Mouse (Mus musculus): ENCODE results near the gene Fkbp1b. TPM values are rescaled to one million over a fixed set of nuclear protein-coding genes. Genes with fewer than 3 reads are reported as not detected.
"Not testable (repeated sequence)": the region's sequence is repeated elsewhere in the genome, so short reads cannot be mapped to it uniquely, and the experiment has no call there.

Fkbp1b gene
- polyA plus RNA-seq (2016; fragmentation: Nextera tagmentation; extraction: Ambion mirVana), result 8.4 and 13.7 TPM in 2 replicates

- Histone ChIP-seq H3K9me3 (no peaks in the 10 kb centered on the region), H3K27me3 (peaks cover 27% of the 10 kb centered on the region), H3K36me3 (no peaks in the 10 kb centered on the region), H3K4me3 (peak within 1 kb of the TSS; percentile 80), H3K9ac (replicated peaks) (peak within 1 kb of the TSS; percentile 69), H3K27ac (replicated peaks) (no peak within 1 kb of the TSS), H3K4me2 (replicated peaks) (peak within 1 kb of the TSS; percentile 81), H3K4me1 (peaks cover 16% of the 10 kb centered on the region)
- ATAC-seq (ENCODE audit: low FRiP score, low read depth), result peak; percentile 73
- under 1% methylated on average over 37 of the region's 37 CpGs for WGBS
These were observed at the start of gene Fkbp1b for GRCm38 (mm10) chr12:4841392-4841887. Gene Fkbp1b (minus strand): TSS chr12:4841591.

DNA sequence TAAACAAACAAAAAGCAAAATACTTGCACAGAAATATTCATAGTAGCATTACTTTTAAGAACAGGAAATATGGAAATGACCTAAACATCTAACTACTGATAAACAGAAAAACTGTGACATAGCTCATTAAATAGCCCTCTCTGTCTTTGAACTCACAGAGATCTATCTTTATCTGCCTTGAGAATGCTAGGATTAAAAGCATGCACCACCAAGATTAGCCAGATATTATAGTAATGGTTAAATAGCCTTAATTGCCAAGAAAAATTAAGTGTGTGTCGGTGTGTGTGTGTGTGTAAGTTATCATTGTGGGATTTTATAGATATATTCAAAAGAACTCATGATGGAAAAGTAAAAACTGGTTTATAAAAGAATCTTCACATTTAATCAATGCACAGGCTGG, 48.5 kb upstream of the Fkbp1b start:
- 94% methylated on average over 1 of the region's 1 CpGs for WGBS
- Histone ChIP-seq H3K36me3 (peaks cover 16% of the 10 kb centered on the region; the same call in 1 of the 2 replicates), H3K27ac (replicated peaks) (no peak overlapping the region), H3K4me1 (no peaks in the 10 kb centered on the region), H3K9ac (replicated peaks) (no peak overlapping the region), H3K4me2 (replicated peaks) (no peak overlapping the region), H3K9me3 (no peaks in the 10 kb centered on the region), H3K27me3 (no peaks in the 10 kb centered on the region), H3K4me3 (no peak overlapping the region)
- ATAC-seq (ENCODE audit: low FRiP score, low read depth), result no peak

- ATAC-seq (ENCODE audit: low FRiP score, low read depth), result no peak
- H3K4me1 ChIP-seq, result no peaks in the 10 kb centered on the region
- H3K4me2 ChIP-seq (replicated peaks), result no peak overlapping the region
- H3K27me3 ChIP-seq, result no peaks in the 10 kb centered on the region
- no peak overlapping the region for H3K9ac ChIP-seq (replicated peaks)
- peaks cover 16% of the 10 kb centered on the region; the same call in 1 of the 2 replicates for H3K36me3 ChIP-seq
- 95% methylated on average over 2 of the region's 2 CpGs for WGBS
- no peak overlapping the region for H3K4me3 ChIP-seq
- H3K27ac ChIP-seq (replicated peaks), result no peak overlapping the region
- no peaks in the 10 kb centered on the region for H3K9me3 ChIP-seq
These were observed 47.9 kb upstream of the Fkbp1b start for GRCm38 (mm10) chr12:4889251-4889650.

DNA sequence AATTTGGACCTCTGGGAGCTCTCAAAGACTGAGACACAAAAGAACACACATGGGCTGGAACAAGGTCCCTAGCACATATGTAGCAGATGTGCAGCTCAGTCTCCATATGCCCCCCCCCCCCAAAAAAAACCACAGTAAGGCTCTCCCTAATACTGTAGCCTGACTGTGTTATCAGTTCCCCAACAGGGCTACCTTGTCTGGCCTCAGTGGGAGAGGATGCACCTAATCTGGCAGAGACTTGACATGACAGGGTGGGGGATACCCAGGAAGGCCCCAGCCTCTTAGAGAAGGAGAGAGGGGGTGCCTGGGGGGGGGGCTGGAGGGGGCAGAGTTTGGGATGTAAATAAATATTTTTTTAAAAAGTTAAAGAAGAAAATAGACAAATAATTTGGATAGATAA, 47.3 kb upstream of the Fkbp1b start:
- Histone ChIP-seq H3K4me3 (no peak overlapping the region), H3K36me3 (peaks cover 16% of the 10 kb centered on the region; the same call in 1 of the 2 replicates), H3K27me3 (no peaks in the 10 kb centered on the region), H3K27ac (replicated peaks) (no peak overlapping the region), H3K4me2 (replicated peaks) (no peak overlapping the region), H3K9me3 (no peaks in the 10 kb centered on the region), H3K4me1 (no peaks in the 10 kb centered on the region), H3K9ac (replicated peaks) (no peak overlapping the region)
- no peak for ATAC-seq (ENCODE audit: low FRiP score, low read depth)

DNA sequence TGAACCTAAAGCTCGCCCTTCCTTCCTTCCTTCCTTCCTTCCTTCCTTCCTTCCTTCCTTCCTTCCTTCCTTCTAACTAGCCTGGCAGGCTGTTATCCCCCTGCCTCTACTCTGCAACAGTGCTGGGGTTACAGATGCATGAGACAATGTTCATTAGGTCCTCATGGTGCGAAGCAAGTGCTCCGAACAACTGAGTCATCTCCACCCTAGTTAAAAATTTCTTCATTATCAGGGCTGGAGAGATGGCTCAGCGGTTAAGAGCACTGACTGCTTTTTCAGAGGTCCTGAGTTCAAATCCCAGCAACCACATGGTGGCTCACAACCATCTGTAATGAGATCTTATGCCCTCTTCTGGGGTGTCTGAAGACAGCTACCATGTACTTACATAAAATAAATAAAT, 45.2 kb upstream of the Fkbp1b start:
- H3K4me3 ChIP-seq; H3K27ac ChIP-seq (replicated peaks); H3K4me2 ChIP-seq (replicated peaks); H3K27me3 ChIP-seq; ATAC-seq (ENCODE audit: low FRiP score, low read depth); H3K4me1 ChIP-seq; H3K9me3 ChIP-seq; H3K9ac ChIP-seq (replicated peaks): not testable (repeated sequence)
- 98% methylated on average over 4 of the region's 4 CpGs for WGBS
- H3K36me3 ChIP-seq, result peaks cover 17% of the 10 kb centered on the region

DNA sequence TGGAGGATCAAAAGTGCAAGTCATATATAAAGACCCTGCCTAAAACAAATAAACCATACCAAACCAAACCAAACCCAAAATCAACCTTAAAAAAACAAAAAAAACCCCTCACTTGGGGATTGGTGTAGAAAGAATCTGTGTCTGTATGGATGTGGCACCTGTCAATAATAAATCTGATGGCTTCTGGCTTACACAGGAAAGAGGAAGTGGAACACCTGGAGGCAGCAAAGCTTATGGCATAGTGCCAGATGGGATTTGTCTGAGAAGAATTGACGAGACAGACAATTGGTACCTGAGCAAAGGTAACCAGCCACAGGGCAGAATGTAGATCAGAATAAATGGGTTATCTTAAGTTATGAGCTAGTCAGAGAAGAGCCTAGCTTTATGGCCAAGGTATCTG, 43.7 kb upstream of the Fkbp1b start:
- H3K27me3 ChIP-seq, result no peaks in the 10 kb centered on the region
- H3K4me1 ChIP-seq, result no peaks in the 10 kb centered on the region
- no peak overlapping the region for H3K4me3 ChIP-seq
- H3K9ac ChIP-seq (replicated peaks), result no peak overlapping the region
- H3K4me2 ChIP-seq (replicated peaks), result no peak overlapping the region
- peaks cover 12% of the 10 kb centered on the region for H3K36me3 ChIP-seq
- WGBS, result 90% methylated on average over 1 of the region's 1 CpGs
- H3K9me3 ChIP-seq, result no peaks in the 10 kb centered on the region
- no peak overlapping the region for H3K27ac ChIP-seq (replicated peaks)
- ATAC-seq (ENCODE audit: low FRiP score, low read depth), result no peak

- Histone ChIP-seq H3K27ac (replicated peaks) (no peak overlapping the region), H3K9me3 (no peaks in the 10 kb centered on the region), H3K9ac (replicated peaks) (no peak overlapping the region), H3K27me3 (no peaks in the 10 kb centered on the region), H3K4me3 (no peak overlapping the region), H3K4me1 (no peaks in the 10 kb centered on the region), H3K4me2 (replicated peaks) (no peak overlapping the region), H3K36me3 (peaks cover 25% of the 10 kb centered on the region)
- WGBS, result 93% methylated on average over 2 of the region's 2 CpGs
- no peak for ATAC-seq (ENCODE audit: low FRiP score, low read depth)
These were observed 40.7 kb upstream of the Fkbp1b start for GRCm38 (mm10) chr12:4882086-4882485.

DNA sequence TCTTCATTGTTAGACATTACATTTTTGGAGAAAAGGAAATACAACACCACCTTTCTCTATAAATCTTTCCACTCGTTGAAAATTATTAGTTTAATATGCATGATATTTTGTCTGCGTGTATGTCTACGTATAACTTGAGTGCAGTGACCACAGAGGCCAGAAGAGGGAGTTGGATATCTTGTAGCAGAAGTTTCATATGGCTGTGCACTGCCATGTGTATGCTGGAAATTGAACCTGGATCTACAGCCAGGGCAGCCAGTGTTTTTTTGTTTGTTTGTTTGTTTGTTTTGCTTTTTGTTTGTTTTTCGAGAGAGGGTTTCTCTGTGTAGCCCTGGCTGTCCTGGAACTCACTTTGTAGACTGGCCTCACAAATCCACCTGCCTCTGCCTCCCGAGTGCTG, 37.7 kb upstream of the Fkbp1b start:
- no peak for ATAC-seq (ENCODE audit: low FRiP score, low read depth)
- H3K4me3 ChIP-seq, result no peak overlapping the region
- H3K9ac ChIP-seq (replicated peaks), result no peak overlapping the region
- peaks cover 6% of the 10 kb centered on the region for H3K4me1 ChIP-seq
- 96% methylated on average over 5 of the region's 5 CpGs for WGBS
- no peak overlapping the region for H3K4me2 ChIP-seq (replicated peaks)
- H3K36me3 ChIP-seq, result peaks cover 22% of the 10 kb centered on the region
- H3K27ac ChIP-seq (replicated peaks), result no peak overlapping the region
- no peaks in the 10 kb centered on the region for H3K9me3 ChIP-seq
- H3K27me3 ChIP-seq, result no peaks in the 10 kb centered on the region; the same call in 1 of the 2 replicates

DNA sequence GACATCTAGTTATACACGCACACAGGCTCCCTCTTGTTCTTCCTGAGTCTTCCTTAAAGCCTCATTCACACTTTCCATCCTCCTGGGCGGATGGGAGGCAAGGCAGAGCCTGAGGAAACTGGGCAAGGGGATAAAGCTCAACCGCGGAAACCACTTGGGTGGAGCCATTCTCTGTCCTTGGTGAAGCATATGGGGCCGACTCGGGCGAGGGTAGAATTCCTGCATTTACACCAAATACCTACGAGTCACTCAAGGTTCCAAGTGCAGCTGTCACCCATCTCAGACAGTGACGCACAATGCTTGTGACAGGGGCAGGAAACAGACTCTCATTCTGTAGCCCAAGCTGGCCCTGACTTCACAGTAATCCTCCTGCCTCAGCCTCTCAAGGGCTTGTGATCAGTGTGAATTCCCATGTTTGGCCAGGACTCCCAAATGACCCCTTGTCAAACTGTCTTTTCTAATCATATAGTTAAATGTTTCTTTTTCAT, 36.9 kb upstream of the Fkbp1b start:
- no peaks in the 10 kb centered on the region for H3K9me3 ChIP-seq
- peaks cover 9% of the 10 kb centered on the region for H3K4me1 ChIP-seq
- H3K4me2 ChIP-seq (replicated peaks), result no peak overlapping the region
- peaks cover 3% of the 10 kb centered on the region for H3K27me3 ChIP-seq
- H3K4me3 ChIP-seq, result no peak overlapping the region
- 73% methylated on average over 9 of the region's 9 CpGs for WGBS
- H3K9ac ChIP-seq (replicated peaks), result no peak overlapping the region
- ATAC-seq (ENCODE audit: low FRiP score, low read depth), result no peak
- peaks cover 22% of the 10 kb centered on the region for H3K36me3 ChIP-seq
- H3K27ac ChIP-seq (replicated peaks), result no peak overlapping the region

DNA sequence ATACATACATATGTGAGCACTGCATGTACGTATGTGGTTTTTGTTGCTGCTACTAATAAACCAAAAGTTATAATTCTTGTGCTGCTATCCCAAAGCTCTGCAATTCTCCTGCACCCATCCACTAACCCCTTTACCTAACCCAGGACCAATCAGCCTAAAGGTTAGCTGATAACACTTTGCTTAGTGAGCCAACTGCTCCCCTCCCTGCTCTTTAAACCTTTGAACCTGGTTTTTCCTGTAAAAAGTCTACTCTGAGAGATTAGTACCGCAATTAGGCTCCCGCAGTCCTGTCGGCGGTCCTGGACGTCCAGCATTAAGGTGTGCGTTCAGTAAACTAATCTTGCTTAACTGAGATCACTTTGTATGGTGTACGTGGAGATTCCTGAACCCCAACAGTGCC, 34.2 kb upstream of the Fkbp1b start:
- no peak overlapping the region for H3K9ac ChIP-seq (replicated peaks)
- 90% methylated on average over 8 of the region's 8 CpGs for WGBS
- peaks cover 13% of the 10 kb centered on the region for H3K36me3 ChIP-seq
- no peak overlapping the region for H3K4me3 ChIP-seq
- no peak overlapping the region for H3K27ac ChIP-seq (replicated peaks)
- no peak overlapping the region for H3K4me2 ChIP-seq (replicated peaks)
- peaks cover 9% of the 10 kb centered on the region for H3K4me1 ChIP-seq
- no peak for ATAC-seq (ENCODE audit: low FRiP score, low read depth)
- H3K27me3 ChIP-seq, result peaks cover 10% of the 10 kb centered on the region
- H3K9me3 ChIP-seq, result no peaks in the 10 kb centered on the region

- H3K4me2 ChIP-seq (replicated peaks), result peak within 1 kb of the TSS; percentile 75
- 5% methylated on average over 24 of the region's 24 CpGs for WGBS
- peaks cover 10% of the 10 kb centered on the region for H3K27me3 ChIP-seq
- H3K27ac ChIP-seq (replicated peaks), result no peak within 1 kb of the TSS
- peaks cover 9% of the 10 kb centered on the region for H3K4me1 ChIP-seq
- no peaks in the 10 kb centered on the region for H3K9me3 ChIP-seq
- peak; percentile 83 for ATAC-seq (ENCODE audit: low FRiP score, low read depth)
- H3K9ac ChIP-seq (replicated peaks), result peak within 1 kb of the TSS; percentile 46
- peaks cover 9% of the 10 kb centered on the region; the same call in 1 of the 2 replicates for H3K36me3 ChIP-seq
- H3K4me3 ChIP-seq, result peak within 1 kb of the TSS; percentile 40
These were observed 33.0 kb upstream of the Fkbp1b start, which contains the start of gene Mfsd2b for GRCm38 (mm10) chr12:4874161-4874927. Gene Mfsd2b (minus strand): TSS chr12:4874359.

GRCm38 (mm10) chr12:4873531-4873930, 32.1 kb upstream of the Fkbp1b start:
- Histone ChIP-seq H3K27me3 (peaks cover 10% of the 10 kb centered on the region), H3K9me3 (no peaks in the 10 kb centered on the region), H3K9ac (replicated peaks) (peak overlapping the region; percentile 46), H3K4me1 (peaks cover 9% of the 10 kb centered on the region), H3K27ac (replicated peaks) (no peak overlapping the region), H3K36me3 (0 out of 2 replicates have a peak, but pooled peaks cover 3% of the 10 kb centered on the region), H3K4me3 (peak overlapping the region; percentile 40; the same call in 1 of the 2 replicates), H3K4me2 (replicated peaks) (peak overlapping the region; percentile 75; the same call in 1 of the 2 replicates)
- 0 out of 2 replicates have a peak, but pooled peaks have one; percentile 1 for ATAC-seq (ENCODE audit: low FRiP score, low read depth)
- WGBS, result 80% methylated on average over 6 of the region's 6 CpGs
